Mouse (Mus musculus) megakaryocyte progenitor cell, adult 5-6 weeks (primary cell): ENCODE results near the gene Enox1. TPM values are rescaled to one million over a fixed set of nuclear protein-coding genes. Genes with fewer than 3 reads are reported as not detected.
"Not testable (repeated sequence)": the region's sequence is repeated elsewhere in the genome, so short reads cannot be mapped to it uniquely, and the experiment has no call there.

ENCODE experiments used
- ATAC-seq: replicated peaks from 2 replicates; pipeline ENCODE4 v1.8.0; 2016; ENCODE audit warnings: mild to moderate bottlenecking, moderate TSS enrichment, inconsistent platforms; ENCODE audit not compliant: poor library complexity
- total RNA-seq, 2 experiments: library from RNA; stranded (forward) in 1 of 2; stranded (reverse) in 1 of 2; fragments of 157-497, 149-512 nt in 1 of 2; fragments of 200-1000 nt in 1 of 2; gene quantifications; 2 replicates each; pipeline versions ENCODE4 v1.2.3 to v1.2.4; 2015 to 2017

The Enox1 gene
- total RNA-seq (2015) (not detected in 2 replicates), total RNA-seq (2017) (0.17 TPM in 1 of 2 replicates, not detected in the other)

DNA sequence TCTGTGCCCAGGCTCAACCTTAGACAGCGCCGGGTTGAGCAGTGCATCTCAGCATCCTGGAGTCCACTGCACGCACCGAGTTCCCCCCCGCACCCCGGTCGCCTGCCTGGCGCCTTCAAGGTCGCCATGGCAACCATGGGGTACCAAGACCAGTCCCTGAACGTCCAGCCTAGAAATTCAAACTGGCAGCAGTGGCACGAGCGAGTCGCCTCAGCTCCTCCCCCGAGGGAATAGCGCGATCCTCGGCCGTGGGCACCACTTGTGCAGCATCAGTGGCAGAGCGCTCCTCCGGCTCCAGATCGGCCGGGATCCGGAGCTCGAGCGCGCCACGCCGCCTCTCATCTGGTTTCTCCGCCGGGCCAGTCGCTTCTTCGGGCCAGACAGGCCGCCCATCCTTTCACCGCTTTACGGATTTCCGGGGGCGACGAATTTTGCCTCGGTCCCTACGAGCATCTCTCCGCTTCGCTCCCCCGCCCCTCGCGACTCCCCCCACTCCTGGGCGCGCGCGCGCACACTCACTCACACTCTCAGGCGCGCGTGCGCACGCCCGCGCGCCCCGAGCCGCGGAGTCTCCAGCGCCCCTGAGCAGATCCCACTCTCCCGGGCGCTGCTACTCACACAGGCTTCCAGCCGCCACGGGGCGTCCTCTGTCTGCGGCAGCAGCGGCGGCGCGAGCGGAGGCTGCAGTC lies at the start of gene Enox1:
Gene Enox1, plus strand, starts transcription at position 542 of the 689 bp plus-strand sequence.
- ATAC-seq = no peak

GRCm38 (mm10) chr14:77110622-77111021 lies 45.9 kb upstream of the Enox1 start:
- not testable (repeated sequence) for ATAC-seq

GRCm38 (mm10) chr14:77130612-77131011 lies 26.0 kb upstream of the Enox1 start:
- peak; percentile 57 for ATAC-seq

- no peak for ATAC-seq
Measured at GRCm38 (mm10) chr14:77136936-77137335, 19.6 kb upstream of the Enox1 start.

DNA sequence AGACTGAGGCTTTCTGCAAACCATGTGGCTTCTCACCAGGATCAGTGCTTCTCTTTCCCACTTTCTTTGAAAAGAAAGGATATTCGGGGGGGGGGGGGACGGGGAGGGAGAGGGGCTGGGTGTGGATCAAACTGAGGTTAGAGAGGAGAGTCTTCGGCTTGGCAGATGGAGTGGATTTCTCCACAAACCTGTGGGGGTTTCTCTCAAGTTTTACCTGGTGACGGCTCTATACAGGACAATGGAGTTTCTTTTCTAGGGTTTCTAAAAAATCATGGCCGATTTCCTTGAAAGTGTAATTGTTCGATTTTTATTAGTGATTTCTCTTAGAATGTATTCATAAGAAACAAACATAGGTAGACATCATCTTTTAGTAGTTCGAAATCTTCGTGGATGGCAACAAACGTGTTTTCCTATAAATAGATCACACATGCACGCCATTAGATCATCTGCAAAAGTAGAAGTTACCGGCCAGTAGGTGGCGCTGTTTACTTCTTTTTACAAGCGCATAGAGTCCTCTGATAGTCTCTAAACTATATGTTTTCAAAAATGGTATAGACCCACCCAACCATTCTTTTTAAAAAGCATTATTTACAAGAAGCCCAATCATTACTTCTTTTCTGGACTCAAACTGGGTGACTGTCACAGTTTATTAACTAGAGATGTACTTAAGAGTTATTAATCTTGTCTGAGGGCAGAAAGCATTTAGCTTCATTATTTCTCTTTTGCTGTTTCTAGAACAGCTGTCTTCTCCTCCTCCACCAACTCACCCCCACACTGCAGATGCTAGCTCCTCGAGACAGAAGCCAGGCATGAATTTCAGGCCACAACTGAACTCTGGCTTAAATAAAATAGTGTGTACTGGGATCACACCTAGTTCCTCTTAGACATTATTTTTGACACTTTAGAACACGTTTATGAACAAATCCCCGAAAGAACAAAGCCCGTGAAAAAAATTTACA lies 15.0 kb upstream of the Enox1 start:
- ATAC-seq = peak; percentile 74

DNA sequence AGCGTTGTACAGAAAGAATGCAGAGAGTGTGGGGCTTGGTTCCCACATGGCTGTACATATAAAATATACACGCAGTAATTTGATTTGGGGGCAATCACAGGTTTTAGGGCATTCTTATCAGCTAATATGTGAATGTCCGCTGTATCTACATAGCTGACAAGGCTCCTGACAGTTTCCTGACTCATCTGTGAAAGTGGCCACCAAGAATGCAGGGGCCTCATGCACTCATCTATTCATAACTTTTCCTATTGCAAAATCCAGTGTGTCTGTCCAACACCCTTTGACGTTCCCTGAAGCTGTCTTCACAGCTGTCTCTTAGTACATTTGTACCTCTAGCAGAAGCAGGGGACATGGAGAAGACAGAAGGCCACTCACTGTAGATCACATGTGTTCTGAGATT lies 11.5 kb upstream of the Enox1 start:
- ATAC-seq = no peak

DNA sequence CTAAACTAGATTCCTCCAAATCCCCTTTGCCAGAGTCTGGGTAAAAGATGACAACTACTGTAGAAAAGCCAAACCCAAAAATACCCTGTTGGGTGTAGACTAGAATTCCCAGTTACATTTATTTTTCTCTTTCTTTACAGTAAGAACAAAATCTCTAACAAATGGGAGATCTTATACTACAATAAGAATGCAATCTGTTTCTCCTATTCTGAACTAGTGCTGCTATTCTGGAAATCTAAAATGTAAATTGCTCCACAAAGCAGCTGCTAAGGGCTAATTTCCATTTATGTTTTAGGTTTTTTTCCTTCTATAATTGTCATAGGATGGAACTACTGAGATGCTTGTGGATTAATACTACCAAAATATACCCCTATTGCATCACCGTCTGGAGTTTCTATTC lies 8.9 kb upstream of the Enox1 start:
- ATAC-seq = no peak

DNA sequence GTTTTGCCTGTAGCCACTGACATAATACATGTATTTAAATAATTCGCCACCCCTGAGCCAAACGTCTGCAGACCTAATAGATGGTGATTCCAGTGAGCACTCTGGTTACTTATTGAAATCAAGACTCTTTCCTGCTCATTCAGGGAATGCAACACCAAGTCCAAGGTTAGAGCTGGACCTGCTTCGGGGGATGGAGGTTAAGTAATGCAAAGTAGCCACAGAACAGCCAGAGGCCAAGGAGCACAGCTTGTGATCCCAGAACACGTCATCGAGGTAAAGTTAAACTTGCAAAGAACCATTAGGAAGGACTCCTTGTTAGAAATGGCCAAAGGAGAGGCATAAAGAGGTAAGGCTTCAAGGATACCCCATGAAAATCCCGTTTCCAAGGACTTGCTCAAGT lies 6.0 kb upstream of the Enox1 start:
- no peak for ATAC-seq

DNA sequence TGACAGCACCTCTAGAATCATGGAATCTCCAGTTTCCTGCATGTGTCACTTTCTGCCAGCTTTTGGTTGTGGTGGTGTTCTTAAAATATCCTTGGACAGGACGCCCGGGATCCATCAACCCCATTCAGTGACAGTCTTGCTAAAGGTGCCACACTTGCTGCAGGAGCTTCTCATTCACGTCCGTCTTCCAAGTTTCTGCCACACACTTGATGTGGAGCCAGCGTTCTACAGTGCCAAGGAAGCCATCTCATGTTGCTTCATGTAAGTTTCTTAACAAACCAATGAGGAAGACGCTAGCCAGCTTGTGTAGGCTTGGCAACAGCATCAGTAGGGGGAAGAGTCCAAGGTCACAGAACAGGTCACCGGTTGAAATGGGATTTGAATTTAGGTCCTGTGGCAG lies 5.1 kb upstream of the Enox1 start:
- ATAC-seq = no peak

GRCm38 (mm10) chr14:77156911-77157504 lies 445 bp downstream of the Enox1 start:
- no peak; the same call in 1 of the 2 replicates for ATAC-seq

- ATAC-seq = no peak
Measured at GRCm38 (mm10) chr14:77157505-77157911, 945 bp downstream of the Enox1 start.

DNA sequence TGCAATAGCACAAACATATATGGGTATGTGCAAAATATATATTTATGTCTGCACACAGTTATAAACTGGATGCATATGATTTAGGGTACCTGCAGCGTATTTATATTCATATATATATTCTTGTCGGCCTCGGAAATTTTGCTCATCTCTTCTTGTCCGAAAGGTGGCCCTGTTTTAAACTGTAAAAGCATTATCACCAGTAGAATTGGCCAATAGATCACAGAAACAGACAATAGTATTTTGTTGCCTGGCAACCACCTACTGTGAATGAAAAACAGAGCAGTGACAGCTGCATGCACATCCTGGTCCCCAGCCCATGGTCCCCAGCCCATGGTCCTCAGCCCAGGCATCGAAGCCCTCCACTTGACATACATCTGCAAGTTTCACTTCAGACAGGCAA lies 2.8 kb downstream of the Enox1 start:
- no peak for ATAC-seq

DNA sequence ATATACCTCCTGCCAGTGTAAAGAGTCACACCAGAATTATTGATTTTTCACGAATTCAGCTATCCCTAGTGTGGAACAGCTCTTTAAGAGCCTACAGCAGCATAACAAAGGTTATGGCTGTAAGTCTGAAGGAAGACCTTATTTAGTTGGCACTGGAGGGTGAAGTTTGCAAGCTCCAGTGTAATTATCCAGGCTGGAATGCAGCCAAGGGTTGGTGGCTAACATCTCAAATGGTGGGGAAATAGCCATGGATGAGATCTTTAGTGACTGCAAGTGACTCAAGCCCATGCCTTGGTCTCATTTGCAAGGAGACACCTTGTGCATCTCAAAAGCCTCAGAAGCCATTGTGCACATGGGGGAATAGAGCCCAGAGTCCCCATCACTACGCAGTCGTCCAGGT lies 5.9 kb downstream of the Enox1 start:
- ATAC-seq = no peak

DNA sequence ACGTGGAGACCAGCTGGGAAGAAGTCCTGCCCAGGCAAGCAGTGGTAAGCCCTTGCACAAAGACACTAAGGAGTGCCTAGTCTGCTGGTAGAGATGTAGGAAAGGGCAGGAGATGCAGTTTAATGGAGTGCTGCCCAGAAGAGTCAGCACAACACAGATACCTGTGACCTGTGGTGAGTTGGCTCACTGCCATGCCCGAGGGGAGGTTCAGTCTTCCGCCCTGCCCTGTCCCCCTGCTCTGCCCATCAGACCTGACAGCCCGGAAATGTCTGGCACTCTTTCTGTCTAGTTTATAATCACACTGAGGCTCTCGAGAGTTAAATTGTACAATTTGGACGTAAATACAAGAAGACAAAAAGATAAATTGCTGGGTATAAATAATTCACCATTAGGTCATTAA lies 7.8 kb downstream of the Enox1 start:
- ATAC-seq = no peak

- ATAC-seq = no peak
Measured at GRCm38 (mm10) chr14:77168161-77168560, 11.6 kb downstream of the Enox1 start.

GRCm38 (mm10) chr14:77174491-77174890 lies 17.9 kb downstream of the Enox1 start:
- no peak for ATAC-seq

- no peak for ATAC-seq
Measured at GRCm38 (mm10) chr14:77174931-77175330, 18.4 kb downstream of the Enox1 start.

DNA sequence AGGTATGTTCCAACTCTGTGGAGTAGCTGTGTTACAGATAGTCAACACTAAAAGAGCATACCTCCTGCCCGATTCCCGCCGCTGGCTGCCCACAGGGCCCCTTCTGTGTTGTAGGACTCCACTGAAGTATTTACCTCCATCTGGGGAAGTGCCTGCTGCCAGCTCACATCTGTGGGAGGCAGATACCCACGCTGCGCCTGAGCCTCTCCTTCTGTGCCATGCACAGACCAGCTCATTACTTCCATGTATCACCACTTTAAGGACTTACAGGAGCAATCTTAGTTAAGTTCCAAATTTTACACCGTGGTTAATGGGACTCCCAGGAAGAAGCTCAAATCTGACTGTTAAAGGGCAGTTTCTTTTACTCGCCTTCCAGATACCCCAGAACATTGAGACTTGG lies 23.7 kb downstream of the Enox1 start:
- ATAC-seq = no peak

DNA sequence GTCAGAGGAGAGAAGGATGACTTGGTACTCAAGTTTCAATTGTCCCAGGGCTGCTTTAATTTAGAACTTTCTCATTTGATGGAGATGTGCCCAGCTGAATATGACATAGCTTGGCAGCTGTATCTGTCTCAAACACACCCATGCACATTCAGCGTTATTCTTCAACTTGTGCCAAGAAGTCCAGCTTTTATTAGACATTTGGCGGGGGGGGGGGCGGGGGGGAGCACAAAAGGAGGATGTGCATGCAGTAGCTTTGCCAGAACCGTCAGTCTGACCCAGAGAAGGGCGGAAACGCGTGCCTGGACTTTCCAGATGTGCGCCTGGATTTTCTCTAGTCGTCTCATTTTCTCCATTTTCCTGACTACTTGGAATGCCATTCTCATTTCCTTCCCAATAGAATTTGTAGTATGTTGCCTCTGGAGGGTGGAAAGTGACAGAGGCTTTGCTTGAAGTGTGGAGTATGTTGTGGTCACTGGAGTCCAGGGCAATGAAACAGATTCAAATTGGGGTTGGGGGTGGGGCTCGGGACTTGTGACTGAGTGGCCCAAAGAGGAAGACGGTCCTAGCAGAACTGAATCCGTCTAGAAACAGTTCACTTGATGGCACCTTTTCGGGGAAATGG lies 24.3 kb downstream of the Enox1 start:
- no peak for ATAC-seq

- no peak for ATAC-seq
Measured at GRCm38 (mm10) chr14:77183491-77183890, 26.9 kb downstream of the Enox1 start.

DNA sequence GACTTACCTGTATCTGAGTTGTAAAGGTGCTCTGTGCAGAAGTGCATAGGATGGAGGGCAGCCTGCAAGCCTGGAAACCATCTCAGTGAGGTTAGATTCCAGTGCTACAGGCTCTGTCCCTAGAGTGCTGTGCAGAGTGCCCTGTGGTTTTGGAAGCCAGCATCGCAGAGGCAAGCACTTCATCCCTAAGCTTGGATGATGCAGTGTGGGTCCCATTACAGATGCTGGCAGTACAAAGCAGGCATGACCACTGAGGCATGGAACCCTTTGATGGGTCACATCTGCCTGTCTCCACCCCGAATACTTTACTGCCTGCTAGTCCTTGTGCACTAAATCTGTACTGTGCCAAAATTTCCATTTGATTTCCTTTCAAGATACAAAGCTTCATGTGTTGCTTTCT lies 33.6 kb downstream of the Enox1 start:
- ATAC-seq = no peak
